Mouse (Mus musculus) midbrain, embryonic 15.5 days (tissue): Measurements from ENCODE around the gene Frk. TPM values are rescaled to one million over a fixed set of nuclear protein-coding genes. Genes with fewer than 3 reads are reported as not detected.

Source experiments
- ATAC-seq: fragments of 200-750 bp; cut with Nextera tagmentation; replicated peaks from 2 replicates; pipeline ENCODE4 v1.8.0; 2017; ENCODE audit warnings: moderate TSS enrichment
- H3K27ac ChIP-seq: fragments of 300-500 bp; sonication (generic); 2 replicates; pipeline ENCODE4 v1.5.1; 2015; ENCODE audit warnings: mild to moderate bottlenecking, inconsistent platforms
- H3K27me3 ChIP-seq: fragments of 300-500 bp; sonication (generic); replicated peaks from 2 replicates; pipeline ENCODE4 v1.6.1; 2015; ENCODE audit warnings: inconsistent platforms
- H3K36me3 ChIP-seq: fragments of 300-500 bp; sonication (generic); replicated peaks from 2 replicates; pipeline ENCODE4 v1.6.1; 2015; ENCODE audit warnings: inconsistent platforms
- H3K4me1 ChIP-seq: fragments of 300-500 bp; sonication (generic); 2 replicates; pipeline ENCODE4 v1.6.1; 2015; ENCODE audit warnings: inconsistent platforms
- H3K4me2 ChIP-seq: fragments of 300-500 bp; sonication (generic); 2 replicates; pipeline ENCODE4 v1.6.1; 2015; ENCODE audit warnings: inconsistent platforms, mild to moderate bottlenecking, moderate library complexity
- H3K4me3 ChIP-seq: fragments of 300-500 bp; sonication (generic); 2 replicates; pipeline ENCODE4 v1.5.1; 2015; ENCODE audit warnings: mild to moderate bottlenecking, inconsistent platforms
- H3K9ac ChIP-seq: fragments of 300-500 bp; sonication (generic); 2 replicates; pipeline ENCODE4 v1.6.1; 2015; ENCODE audit warnings: mild to moderate bottlenecking, inconsistent platforms
- H3K9me3 ChIP-seq: fragments of 300-500 bp; sonication (generic); 2 replicates; pipeline ENCODE4 v1.6.1; 2016; ENCODE audit warnings: inconsistent platforms
- WGBS: fragments of 180-500 bp; shearing (Covaris S2); methylation state at CpG from one replicate; pipeline ENCODE4 v1.1.7; 2015; ENCODE audit warnings: mixed read lengths; 5-methylcytosine and 5-hydroxymethylcytosine counted together
- polyA plus RNA-seq: library from polyadenylated mRNA; unstranded; fragments of >200 nt; fragmentation: Nextera tagmentation; extraction: Ambion mirVana; gene quantifications from 2 replicates; pipeline ENCODE4 v1.2.1, GENCODE M21; 2015

Gene Frk
- polyA plus RNA-seq, 1 experiment from 2014 or later: 0.57 TPM

DNA sequence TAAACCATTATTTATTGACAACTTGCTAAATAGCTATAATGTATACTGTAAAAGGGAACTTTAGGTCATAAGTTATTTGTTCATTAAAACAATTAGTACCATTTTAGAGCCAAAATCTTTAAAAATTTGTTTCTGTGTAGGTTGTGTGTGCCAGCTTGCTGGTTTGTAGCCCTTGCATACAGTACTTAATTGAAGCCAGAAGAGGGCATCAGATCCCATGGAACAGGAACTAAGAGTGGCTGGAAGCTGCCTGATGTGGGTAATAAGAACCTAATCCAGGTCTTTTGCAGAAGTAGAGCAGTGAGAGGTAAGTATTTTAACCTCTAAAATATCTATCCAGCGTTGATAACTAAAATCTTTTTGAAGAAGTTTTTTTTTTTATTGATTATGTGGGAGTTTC, 155.0 kb downstream of the Frk start:
- H3K4me2 ChIP-seq: no peak overlapping the region
- no peak for ATAC-seq
- no peaks in the 10 kb centered on the region for H3K4me1 ChIP-seq
- no peaks in the 10 kb centered on the region for H3K27me3 ChIP-seq
- WGBS: 76% methylated on average over 1 of the region's 1 CpGs
- no peak overlapping the region for H3K4me3 ChIP-seq
- H3K27ac ChIP-seq: no peak overlapping the region
- no peaks in the 10 kb centered on the region for H3K9me3 ChIP-seq
- no peak overlapping the region for H3K9ac ChIP-seq
- H3K36me3 ChIP-seq: no peaks in the 10 kb centered on the region

Other genes starting within 250 kb of the Frk start
- 127 and 138 TPM in 2 replicates for gene Tspyl1, start 201.2 kb upstream of the Frk start, polyA plus RNA-seq
- gene Tspyl4, start 186.0 kb upstream of the Frk start, polyA plus RNA-seq: 307 and 342 TPM in 2 replicates
- 0.20 and 0.23 TPM in 2 replicates for gene Col10a1, start 93.4 kb upstream of the Frk start, polyA plus RNA-seq
- 1.7 and 2.3 TPM in 2 replicates for gene Nt5dc1, start 64.8 kb upstream of the Frk start, polyA plus RNA-seq